9 mouse cellular contexts compared by ENCODE assay signal in the genomic region with DNA sequence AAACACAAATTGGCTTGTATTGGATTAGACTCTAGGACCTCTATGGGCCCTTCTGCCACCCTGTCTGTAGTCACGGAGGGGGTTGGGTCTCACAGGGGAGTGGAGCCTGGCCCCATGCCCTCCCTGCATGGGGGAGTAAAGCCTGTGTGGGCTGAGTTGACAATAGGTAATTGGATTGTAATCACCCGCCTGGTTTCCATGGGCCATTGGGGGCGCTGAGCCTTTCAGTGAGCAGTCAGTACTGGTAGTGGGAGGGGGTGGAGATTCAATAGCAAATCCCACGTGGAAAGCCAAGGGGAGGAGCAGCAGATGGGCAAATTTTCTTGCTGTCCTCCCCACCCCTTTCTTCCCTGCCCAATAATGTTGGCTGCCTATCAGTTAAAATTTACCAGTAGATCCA. TPM values are rescaled to one million over a fixed set of nuclear protein-coding genes. Genes with fewer than 3 reads are reported as not detected.
DNase-seq lines count a peak whose midpoint lies in the region; ATAC-seq and TF ChIP-seq lines count a peak whose summit lies in the region.
"Had no signal": no experiment of that assay in that cellular context is flagged by ENCODE, and none has a peak within 500 bp of the region (broad histone marks: within the 10 kb centered on the region; RNA-seq: fewer than 3 reads in every experiment).

No protein-coding gene starts in this region.

- peak overlapping the region; percentile 99 for H3K27ac ChIP-seq in forebrain, embryonic 13.5 days
- H3K27ac ChIP-seq in midbrain, embryonic 13.5 days, result peak overlapping the region; percentile 99
- no peak overlapping the region for H3K27ac ChIP-seq in lung, postnatal 0 days (ENCODE audit: low read length)
- H3K27ac ChIP-seq: liver, embryonic 14.5 days had no signal

- TF ChIP-seq EP300 in lung, postnatal 0 days (IDR thresholded peaks at IDR 0.05), result no peak

- H3K9me3 ChIP-seq in forebrain, embryonic 13.5 days (replicated peaks), result no peaks in the 10 kb centered on the region
- H3K9me3 ChIP-seq in midbrain, embryonic 13.5 days, result no peaks in the 10 kb centered on the region
- H3K9me3 ChIP-seq in lung, postnatal 0 days (ENCODE audit: low read length), result no peaks in the 10 kb centered on the region

- WGBS in forebrain, embryonic 13.5 days, result 4% methylated on average over 4 of the region's 4 CpGs
- WGBS in midbrain, embryonic 13.5 days, result 7% methylated on average over 4 of the region's 4 CpGs
- 66% methylated on average over 4 of the region's 4 CpGs for WGBS in lung, postnatal 0 days

- intact Hi-C loops in heart, postnatal 10 days (cut with DNase I), result no loop called here

- DNase-seq in heart, adult 11 months, result peak; percentile 94
- DNase-seq in heart, postnatal 10 days, result no peak
- DNase-seq in brain, embryonic 14.5 days (ENCODE audit: low read depth), result peak; percentile 95
- DNase-seq in lung, postnatal 0 days (ENCODE audit: low spot score), result no peak
- no peak for DNase-seq in adrenal gland, postnatal 4 days (ENCODE audit: low spot score in 2 of 2)
- no peak for DNase-seq in left cerebral cortex, adult 18-20 months (ENCODE audit: low spot score in 2 of 2)

- peak; percentile 14; the same call in 1 of the 2 replicates for ATAC-seq in forebrain, embryonic 13.5 days
- no peak for ATAC-seq in midbrain, embryonic 13.5 days
- no peak for ATAC-seq in lung, postnatal 0 days

- 0 out of 2 replicates have a peak overlapping the region, but pooled peaks have one; percentile 8 for H3K9ac ChIP-seq in forebrain, embryonic 13.5 days
- H3K9ac ChIP-seq in midbrain, embryonic 13.5 days (replicated peaks), result no peak overlapping the region
- no peak overlapping the region for H3K9ac ChIP-seq in lung, postnatal 0 days (replicated peaks; ENCODE audit: low read depth)
- H3K9ac ChIP-seq: liver, embryonic 14.5 days had no signal

- H3K27me3 ChIP-seq in forebrain, embryonic 13.5 days, result no peaks in the 10 kb centered on the region
- H3K27me3 ChIP-seq in midbrain, embryonic 13.5 days, result no peaks in the 10 kb centered on the region
- H3K27me3 ChIP-seq in lung, postnatal 0 days (replicated peaks; ENCODE audit: insufficient read depth, low read length), result no peaks in the 10 kb centered on the region

- H3K4me1 ChIP-seq in forebrain, embryonic 13.5 days, result peaks cover 55% of the 10 kb centered on the region
- peaks cover 51% of the 10 kb centered on the region for H3K4me1 ChIP-seq in midbrain, embryonic 13.5 days (replicated peaks)
- peaks cover 13% of the 10 kb centered on the region; the same call in 1 of the 2 replicates for H3K4me1 ChIP-seq in lung, postnatal 0 days (ENCODE audit: insufficient read depth, low read depth, low read length)

- peak; percentile 15; the same call in 1 of the 2 replicates for TF ChIP-seq CTCF in brain, embryonic 14.5 days (IDR thresholded peaks at IDR 0.05; ENCODE audit: borderline replicate concordance, extremely low read depth, insufficient read depth, insufficient read length)
- no peak for TF ChIP-seq CTCF in lung, postnatal 0 days (IDR thresholded peaks at IDR 0.05)

- H3K4me3 ChIP-seq in forebrain, embryonic 13.5 days, result no peak overlapping the region
- H3K4me3 ChIP-seq in midbrain, embryonic 13.5 days (replicated peaks), result no peak overlapping the region
- H3K4me3 ChIP-seq in lung, postnatal 0 days (ENCODE audit: low read depth, low read length), result no peak overlapping the region

- peak overlapping the region; percentile 98 for H3K4me2 ChIP-seq in forebrain, embryonic 13.5 days
- no peak overlapping the region for H3K4me2 ChIP-seq in midbrain, embryonic 13.5 days (replicated peaks)
- no peak overlapping the region for H3K4me2 ChIP-seq in lung, postnatal 0 days (replicated peaks; ENCODE audit: low read depth, low read length)

- H3K36me3 ChIP-seq in forebrain, embryonic 13.5 days (ENCODE audit: poor library complexity, severe bottlenecking), result peaks cover 31% of the 10 kb centered on the region
- peaks cover 22% of the 10 kb centered on the region for H3K36me3 ChIP-seq in midbrain, embryonic 13.5 days
- no peaks in the 10 kb centered on the region for H3K36me3 ChIP-seq in lung, postnatal 0 days (ENCODE audit: insufficient read depth, low read length)

- no peak for TF ChIP-seq POLR2A in brain, embryonic 14.5 days (IDR thresholded peaks at IDR 0.05; ENCODE audit: borderline replicate concordance, extremely low read depth, insufficient read depth, insufficient read length, poor library complexity, severe bottlenecking)

RNA-seq across cellular contexts. Expression of a gene that starts 1.7 kb away (rescaled TPM):
- total RNA-seq in heart, postnatal 10 days (2021), result 100 to 1,000 TPM; 254 to 266 TPM
- 528 and 637 TPM in 2 replicates for polyA plus RNA-seq in brain, embryonic 14.5 days (2012; rRNA removed)
- polyA plus RNA-seq in forebrain, embryonic 13.5 days (2015; fragmentation: Nextera tagmentation; extraction: Ambion mirVana), result 3,166 and 3,367 TPM in 2 replicates
- polyA plus RNA-seq in midbrain, embryonic 13.5 days (2015; fragmentation: Nextera tagmentation; extraction: Ambion mirVana), result 1,712 and 1,823 TPM in 2 replicates
- polyA plus RNA-seq in lung, postnatal 0 days (2015; fragmentation: Nextera tagmentation; extraction: Ambion mirVana), result 456 and 496 TPM in 2 replicates
- 100 to 1,000 TPM; 497 to 511 TPM for total RNA-seq in adrenal gland, postnatal 4 days (2021)
- total RNA-seq in left cerebral cortex, adult 18-20 months (2021), result 100 to 1,000 TPM; 100 to 103 TPM

RNA-seq across cellular contexts. Expression of a gene that starts 30.5 kb away (rescaled TPM):
- 10 to 100 TPM; 31.4 to 33.9 TPM for total RNA-seq in heart, postnatal 10 days (2021)
- polyA plus RNA-seq in brain, embryonic 14.5 days (2012; rRNA removed), result 47.0 and 56.1 TPM in 2 replicates
- 47.1 and 47.6 TPM in 2 replicates for polyA plus RNA-seq in forebrain, embryonic 13.5 days (2015; fragmentation: Nextera tagmentation; extraction: Ambion mirVana)
- 42.0 and 44.7 TPM in 2 replicates for polyA plus RNA-seq in midbrain, embryonic 13.5 days (2015; fragmentation: Nextera tagmentation; extraction: Ambion mirVana)
- 23.8 and 25.1 TPM in 2 replicates for polyA plus RNA-seq in lung, postnatal 0 days (2015; fragmentation: Nextera tagmentation; extraction: Ambion mirVana)
- total RNA-seq in adrenal gland, postnatal 4 days (2021), result 10 to 100 TPM; 42.9 to 46.3 TPM
- total RNA-seq in left cerebral cortex, adult 18-20 months (2021), result 10 to 100 TPM; 64.6 to 68.5 TPM

RNA-seq across cellular contexts. Expression of a gene that starts 48.4 kb away (rescaled TPM):
- total RNA-seq in heart, postnatal 10 days (2021), result not detected
- 0.34 TPM in 2 replicates for polyA plus RNA-seq in brain, embryonic 14.5 days (2012; rRNA removed)
- polyA plus RNA-seq in forebrain, embryonic 13.5 days (2015; fragmentation: Nextera tagmentation; extraction: Ambion mirVana), result 0.15 and 0.34 TPM in 2 replicates
- polyA plus RNA-seq in midbrain, embryonic 13.5 days (2015; fragmentation: Nextera tagmentation; extraction: Ambion mirVana), result 0.59 TPM in 2 replicates
- 0.19 TPM in 1 of 2 replicates, not detected in the other for polyA plus RNA-seq in lung, postnatal 0 days (2015; fragmentation: Nextera tagmentation; extraction: Ambion mirVana)
- total RNA-seq in adrenal gland, postnatal 4 days (2021), result under 1 TPM; 0.50 to 0.73 TPM
- total RNA-seq in left cerebral cortex, adult 18-20 months (2021), result not detected

Comparison
In these comparisons a context has a peak if more than half of its experiments do, and no peak if none do; other contexts are left out.
1. DNase-seq: peak in heart, adult 11 months (single experiment) and brain, embryonic 14.5 days (single experiment); none in heart, postnatal 10 days (0 of 2), lung, postnatal 0 days (single experiment), adrenal gland, postnatal 4 days (0 of 2) and left cerebral cortex, adult 18-20 months (0 of 2).